Mouse (Mus musculus): ENCODE data around the gene Snai1.

- TF ChIP-seq EP300 (IDR thresholded peaks at IDR 0.05; ENCODE audit: insufficient read depth, low read depth, low read length) (no peak), CTCF (IDR thresholded peaks at IDR 0.05) (no peak)
These were observed 3.3 kb downstream of the Snai1 start for GRCm38 (mm10) chr2:167541324-167541723.

Data from heart, adult 2 months (tissue).